Mouse (Mus musculus) cerebellum, postnatal 14 days (tissue): ENCODE measurements around the gene Phxr2.
"Not testable (repeated sequence)": the region's sequence is repeated elsewhere in the genome, so short reads cannot be mapped to it uniquely, and the experiment has no call there.

ENCODE experiments used
- DNase-seq, 2 experiments: peaks; one replicate each; pipeline ENCODE4 v3.0.0; 2021; ENCODE audit warnings: mixed read lengths in 2 of 2

The Phxr2 gene

DNA sequence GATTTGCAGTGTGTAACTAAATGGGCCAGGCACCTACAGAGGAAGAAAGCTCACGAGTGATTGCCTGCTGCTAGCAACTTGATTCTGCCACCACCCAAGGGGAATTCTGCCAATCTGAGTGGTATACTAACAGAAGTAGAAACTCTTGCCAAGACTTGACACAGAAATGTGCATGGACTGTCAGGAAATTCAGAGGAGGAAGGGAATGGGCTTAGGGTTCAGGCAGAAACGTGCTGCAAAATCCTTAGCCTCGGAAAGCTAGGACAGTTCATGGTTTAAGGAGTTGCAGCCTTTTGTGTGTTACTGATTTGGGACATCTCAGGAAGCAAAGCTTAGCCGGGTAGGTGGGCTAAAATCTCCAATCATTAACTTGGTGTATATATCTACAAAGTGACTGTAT is at the start of gene Phxr2:
TSS of gene Phxr2 (minus strand) at position 101 of the 400 bp plus-strand sequence.
- DNase-seq, result no peak

DNA sequence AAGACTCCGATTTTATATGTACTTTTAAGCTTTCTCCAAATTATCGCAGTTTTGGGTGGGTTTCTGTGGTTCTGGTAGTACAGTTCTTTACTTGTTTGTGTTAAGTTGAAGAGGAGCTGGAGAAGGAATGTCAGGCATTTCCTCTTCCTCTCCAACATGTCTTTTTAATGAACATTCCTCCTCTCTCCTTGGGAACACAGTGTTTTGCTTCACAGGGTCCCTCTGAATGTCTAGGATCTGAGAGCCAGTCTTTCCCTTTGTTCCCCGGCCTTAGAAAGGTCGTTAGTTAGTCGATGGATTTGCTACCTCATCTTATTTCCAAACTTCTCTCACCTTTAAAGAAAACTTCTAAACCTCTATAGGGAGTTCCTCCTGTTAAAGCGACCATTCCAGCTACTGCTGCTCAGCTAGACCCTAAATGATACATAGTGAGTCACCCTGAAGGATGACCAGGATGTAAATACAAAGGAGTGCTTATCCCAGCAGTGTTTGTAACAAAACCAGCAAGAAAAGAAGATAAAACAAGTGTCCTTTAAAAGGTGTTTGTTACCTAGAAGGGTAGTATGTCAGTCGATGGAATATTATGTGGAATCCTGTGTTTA is 46.9 kb upstream of the Phxr2 start:
- no peak for DNase-seq

DNA sequence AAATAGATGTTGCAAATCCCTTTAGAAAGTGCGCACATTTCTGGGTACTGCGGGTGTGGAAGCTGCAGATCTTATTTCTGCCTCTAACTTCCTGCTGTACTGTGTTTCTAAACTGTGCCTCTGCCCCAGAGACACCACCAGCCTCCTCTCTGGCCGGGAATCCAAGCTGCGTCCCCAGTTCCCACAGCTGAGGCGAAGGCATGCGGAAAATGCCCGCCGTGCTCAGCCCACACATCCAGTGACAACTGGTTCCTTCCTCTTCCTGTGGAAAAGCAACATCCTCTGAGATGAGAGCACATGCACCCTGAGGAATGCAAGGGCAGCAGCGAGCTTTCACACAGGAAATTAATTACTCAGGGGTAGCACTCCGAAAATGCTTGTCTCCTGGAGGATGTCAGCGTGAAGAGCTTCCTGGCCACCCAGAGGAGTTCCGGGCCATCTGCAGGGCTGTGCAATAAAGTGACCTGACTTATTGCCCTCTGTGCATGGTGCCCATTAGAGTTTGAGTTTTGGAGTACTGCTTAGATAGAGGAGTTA is 45.9 kb upstream of the Phxr2 start:
- DNase-seq, result no peak

DNA sequence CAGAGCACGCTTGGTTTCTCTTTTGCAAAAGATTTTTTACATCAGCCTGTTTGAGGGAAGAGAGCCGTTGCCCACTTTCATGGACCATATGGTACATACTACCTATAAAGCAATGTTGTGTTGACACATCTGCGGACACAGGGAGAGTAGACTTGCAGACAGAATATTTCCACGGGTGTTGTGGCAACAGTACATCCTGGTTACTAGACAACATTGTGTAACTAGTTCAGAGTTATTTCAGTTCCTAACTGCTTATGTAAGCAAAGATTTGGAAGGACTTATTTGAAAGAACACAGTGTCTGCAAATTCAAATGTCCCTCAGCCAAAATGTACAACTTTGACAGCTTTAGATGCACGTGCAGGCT is 43.6 kb upstream of the Phxr2 start:
- DNase-seq, result no peak

DNA sequence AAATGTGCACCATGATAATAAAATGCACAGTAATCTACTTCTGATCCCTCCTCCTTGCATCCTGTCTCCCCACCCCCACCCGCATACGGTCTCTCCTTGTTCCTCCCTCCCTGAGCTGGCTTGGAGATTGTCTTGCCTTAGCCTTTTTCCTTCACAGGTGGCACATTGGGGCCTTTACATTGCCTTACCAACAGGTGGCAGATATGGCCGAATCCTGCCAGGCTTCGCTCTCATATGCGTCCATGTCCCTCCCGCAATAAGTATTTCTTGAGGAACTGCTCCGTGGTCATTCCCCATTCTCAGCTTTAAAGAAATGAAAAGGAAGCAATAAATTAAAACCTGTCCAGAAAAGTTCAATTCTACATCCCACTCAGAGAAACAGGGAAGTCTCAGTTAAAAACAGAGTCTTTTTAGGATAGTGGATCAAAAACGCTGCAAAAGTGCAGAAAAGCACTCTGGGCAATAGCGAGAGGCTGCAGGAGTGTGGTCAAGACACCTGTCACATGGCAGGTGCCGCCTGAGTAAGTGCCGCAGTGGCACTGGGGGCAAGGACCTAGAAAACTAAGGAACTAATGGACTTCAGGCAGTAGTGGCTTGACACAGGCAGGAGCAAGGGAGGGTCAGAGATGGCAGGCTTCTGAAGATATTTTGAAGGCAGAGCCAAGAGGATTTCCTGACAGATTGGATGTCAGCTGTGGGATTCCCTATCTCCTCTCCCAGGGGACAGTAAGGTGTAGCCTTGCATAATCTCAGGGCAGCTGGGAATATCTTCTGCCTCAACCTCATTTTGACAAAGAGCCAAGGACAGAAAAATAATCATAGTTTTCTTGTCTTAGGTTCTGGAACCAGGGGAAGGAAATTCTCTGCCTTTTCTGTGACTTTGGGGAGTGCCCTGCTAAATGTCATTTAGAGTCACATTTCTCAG is 43.0 kb upstream of the Phxr2 start:
- DNase-seq, result peak; percentile 64 to 69

DNA sequence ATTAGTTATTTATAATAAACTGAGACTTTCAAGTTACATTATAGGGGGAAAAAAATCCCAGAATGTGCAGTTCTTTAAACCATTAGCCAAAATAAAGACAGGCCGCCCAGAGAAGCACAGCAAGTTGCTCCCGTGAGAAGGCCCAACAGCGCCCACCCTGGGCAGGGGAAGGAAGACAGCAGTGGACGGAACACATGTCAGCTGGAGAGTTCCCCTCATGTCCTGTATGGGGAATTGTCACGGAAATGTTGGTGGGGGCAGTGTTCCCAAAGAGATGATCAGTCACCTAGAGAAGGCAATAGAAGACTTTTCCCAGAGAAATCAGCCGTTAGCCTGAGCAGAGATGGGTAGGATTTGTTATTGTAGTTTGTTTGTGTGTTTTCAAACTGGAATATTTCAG is 42.3 kb upstream of the Phxr2 start:
- no peak for DNase-seq

DNA sequence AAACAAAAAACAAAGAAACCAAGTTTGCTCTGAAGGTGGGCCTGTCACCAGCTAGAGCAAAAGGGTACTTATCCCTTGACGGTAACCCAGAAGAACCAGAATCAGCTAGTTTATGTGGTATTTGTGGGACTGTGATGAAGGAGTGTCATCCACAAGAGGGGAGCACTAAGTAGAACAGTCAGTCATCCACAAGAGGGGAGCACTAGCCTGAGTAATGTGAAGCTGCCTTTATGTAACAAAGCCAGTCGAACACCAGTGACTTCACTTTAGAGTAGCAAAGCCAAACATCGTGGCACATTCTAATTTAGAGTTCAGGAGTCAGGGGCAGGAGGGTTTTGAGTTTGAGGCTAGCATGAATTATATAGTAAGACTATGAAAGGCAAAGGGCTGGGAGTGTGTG is 40.3 kb upstream of the Phxr2 start:
- no peak for DNase-seq

DNA sequence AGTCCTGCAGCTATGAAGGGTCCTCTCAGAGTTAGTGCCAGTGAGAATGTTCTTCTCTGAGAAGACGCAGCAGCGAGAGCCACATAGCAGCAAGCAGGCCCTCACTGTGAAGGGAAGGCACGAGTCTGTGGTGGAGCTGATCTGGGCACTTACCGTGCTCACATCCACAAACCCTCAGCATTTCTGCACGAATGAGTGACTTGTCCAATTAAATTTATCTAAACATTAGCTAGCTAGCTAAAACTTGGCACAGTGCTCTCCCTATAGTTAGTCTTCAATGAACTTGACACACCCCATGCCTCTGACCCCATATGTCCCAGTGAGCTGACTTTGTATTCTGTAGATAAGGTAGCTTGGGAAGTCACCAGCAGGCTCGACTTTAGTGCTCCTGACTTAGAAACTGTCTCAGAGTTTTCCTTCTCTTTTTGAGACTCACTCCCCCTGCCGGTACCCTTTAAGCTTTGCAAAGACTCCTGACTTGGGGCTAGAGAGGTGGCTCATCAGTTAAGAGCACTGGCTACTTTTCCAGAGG is 39.7 kb upstream of the Phxr2 start:
- DNase-seq, result no peak

DNA sequence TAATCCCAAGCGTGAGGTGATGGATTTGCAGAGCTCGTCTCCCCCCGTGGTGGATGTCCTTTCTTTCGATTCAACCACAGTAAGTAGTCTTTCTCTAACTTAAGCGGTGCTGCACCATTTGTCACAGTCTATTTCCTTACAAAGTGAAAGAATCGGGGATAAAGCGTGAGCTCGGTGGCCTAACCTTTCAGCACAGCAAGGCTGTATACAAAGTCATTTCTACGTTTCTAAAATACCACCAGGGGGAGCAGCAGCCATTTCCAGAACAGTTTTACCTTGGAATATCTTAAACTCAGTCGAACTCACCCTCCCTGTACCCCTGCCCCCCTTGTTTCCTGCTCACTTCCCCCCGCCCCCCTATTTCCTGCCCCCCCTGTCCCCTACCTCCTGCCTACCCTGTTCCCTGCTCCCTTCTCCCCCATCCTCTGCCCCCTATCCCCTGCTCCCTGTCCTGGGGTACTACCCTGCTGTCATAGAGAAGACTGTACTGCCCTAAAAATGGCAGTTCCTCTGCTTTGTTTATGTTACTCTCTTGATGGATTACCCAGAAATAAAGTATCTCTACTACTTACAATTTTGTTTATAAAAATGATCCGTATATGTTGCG is 38.8 kb upstream of the Phxr2 start:
- peak; percentile 63 to 66 for DNase-seq

DNA sequence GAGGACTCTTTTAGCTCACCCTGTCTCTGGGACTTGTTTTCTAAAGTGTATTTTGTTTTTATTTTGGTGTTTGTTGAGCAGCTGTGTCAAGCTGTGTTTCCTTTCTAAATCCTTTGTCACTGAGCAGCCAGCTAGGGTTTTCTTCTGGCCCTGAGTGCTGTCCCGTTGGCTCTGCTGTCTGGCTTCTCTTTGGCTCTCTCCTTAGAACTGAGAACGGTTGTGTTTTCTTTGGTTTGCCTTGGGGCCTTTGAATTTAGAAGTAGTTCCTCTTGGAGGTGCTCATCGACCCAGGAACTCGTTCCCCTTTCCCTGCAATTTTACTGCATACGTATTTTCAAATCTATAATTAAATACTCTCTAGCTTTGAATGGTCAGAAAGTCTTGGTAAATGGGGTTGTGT is 36.9 kb upstream of the Phxr2 start:
- DNase-seq, result no peak

DNA sequence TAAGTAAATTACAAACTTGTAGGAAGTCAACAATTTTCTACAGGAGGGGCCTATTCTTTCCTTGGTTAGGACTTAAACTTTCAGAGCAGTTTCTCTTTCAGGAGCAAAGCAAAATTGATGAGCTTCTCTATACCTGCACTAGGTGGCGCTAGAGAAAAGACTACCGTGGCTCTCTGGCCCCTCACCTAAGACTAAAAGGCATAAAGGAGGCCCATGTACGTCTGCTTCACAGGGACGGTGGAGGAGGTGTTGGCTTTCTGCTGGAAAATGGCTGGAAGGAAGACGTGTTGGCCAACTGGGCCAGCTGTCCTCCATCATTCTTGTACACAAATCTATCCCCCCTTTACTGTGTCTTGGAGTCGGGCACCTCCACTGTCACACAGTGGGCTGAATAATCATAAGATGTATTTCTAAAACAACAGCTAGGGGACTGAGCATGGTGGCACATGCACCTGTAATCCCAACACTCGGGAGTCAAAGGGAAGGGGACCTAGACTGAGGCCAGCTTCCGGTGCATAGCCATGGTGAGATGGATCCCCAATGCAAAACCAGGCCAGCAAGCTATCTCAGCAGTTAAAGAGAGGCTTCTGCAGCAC is 36.0 kb upstream of the Phxr2 start:
- peak; percentile 57 to 63 for DNase-seq

DNA sequence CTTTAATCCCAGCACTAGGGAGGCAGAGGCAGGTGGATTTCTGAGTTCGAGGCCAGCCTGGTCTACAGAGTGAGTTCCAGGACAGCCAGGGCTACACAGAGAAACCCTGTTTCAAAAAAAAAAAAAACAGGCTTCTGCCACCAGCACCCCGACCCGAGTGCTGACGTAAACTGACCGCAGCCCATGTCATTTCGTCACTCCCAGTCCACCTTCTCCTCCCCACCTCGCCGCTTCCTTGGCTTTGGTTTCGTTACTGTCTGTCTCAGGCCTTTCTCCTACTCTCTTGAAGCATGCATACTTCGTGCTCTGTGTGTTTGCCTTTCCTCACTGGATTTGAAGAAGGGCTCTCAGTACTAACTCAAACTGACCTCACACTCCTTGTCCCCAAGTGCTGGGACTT is 31.6 kb upstream of the Phxr2 start:
- not testable (repeated sequence) for DNase-seq

DNA sequence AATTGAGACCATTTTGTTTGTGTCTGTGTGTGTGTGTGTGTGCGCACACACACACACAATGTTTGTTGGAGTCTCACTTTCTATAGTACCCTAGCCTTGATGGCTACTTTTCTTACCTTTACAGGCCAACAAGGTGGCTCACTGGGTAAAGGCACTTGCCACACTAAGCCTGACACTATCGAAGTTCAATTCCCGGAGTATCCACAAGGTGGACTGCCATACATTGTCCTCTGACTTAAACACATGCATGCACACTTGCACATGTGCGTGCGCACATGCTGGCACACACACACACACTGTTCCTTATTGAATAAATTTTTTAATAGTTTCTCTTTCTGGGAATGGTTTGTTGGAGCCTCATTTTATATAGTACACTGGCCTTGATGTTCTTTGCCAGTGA is 30.7 kb upstream of the Phxr2 start:
- DNase-seq, result no peak

DNA sequence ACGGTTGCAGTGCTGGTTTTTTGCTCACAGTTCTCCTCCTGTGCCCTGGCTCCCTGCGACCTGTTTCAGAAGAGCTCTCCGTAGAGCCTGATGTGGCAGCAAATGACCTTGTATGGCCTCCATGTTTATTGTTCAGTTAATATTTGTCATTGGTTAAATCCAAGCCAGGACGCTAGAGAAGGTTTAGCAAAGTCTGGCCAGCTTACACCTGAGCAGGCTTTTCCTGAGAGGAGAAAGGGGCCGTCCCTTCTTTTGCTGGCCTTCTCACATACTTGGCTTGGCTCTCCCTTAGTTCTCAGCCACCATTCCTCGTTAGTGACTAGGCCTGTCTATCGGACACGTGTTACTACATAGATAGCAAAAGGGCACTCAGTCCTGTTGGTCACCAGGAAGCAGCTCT is 28.5 kb upstream of the Phxr2 start:
- DNase-seq, result no peak

DNA sequence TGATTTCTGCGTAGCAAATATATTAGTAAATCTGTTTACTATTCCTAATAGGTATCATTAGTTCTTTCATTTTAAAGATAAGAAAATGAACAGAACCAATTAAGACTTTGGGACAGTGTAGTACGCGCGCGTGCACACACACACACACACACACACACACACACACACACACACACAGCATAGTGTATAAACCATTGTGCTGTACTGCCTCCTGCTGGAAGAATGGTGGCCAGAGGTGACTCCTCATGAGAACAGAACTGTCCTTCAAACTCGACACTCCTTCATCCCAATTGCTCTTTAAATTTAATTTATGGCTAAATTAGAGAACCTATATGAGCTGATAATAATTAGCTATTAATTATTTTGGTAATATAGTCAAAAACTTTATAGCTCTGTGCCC is 25.9 kb upstream of the Phxr2 start:
- DNase-seq, result peak in 1 of 2 experiments; percentile 62

DNA sequence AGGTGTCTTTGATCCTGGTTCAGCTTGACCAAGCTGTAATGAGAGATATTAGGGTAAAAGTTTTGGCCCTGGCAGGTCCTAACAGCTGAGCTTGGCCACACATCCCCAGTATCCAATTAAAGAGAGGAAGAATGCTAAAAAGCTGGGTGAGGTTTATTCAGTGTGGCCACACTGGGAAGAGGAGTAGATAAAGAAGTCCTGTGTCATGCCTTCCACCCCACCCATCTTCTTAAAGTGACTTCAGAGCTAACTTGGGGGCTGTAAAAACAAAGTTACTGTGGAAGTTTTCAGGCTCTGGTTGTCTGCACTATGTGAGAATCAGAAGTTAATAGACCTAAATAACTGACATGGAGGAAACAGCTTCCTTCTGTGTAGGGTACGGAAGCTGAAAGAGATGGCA is 25.5 kb upstream of the Phxr2 start:
- no peak for DNase-seq

DNA sequence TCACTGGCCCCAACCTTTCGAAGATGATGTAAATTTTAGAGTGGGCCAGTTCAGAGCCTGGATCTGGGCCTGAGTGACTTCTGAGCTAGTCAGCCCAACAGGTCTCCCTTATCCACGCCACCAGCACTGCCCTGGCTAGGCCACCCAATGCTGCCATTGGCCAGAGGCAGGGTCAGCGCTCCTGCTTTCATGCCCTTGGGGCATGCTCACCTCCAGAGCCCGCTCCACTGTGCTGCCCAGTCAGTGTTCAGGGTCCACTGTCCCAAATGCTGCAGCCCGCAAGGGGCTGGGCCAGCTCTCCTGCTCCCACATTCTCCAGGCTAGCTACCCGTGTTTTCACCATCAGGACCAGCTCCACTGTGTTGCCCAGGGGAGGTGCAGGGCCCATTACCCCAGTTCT is 23.9 kb upstream of the Phxr2 start:
- DNase-seq, result no peak

DNA sequence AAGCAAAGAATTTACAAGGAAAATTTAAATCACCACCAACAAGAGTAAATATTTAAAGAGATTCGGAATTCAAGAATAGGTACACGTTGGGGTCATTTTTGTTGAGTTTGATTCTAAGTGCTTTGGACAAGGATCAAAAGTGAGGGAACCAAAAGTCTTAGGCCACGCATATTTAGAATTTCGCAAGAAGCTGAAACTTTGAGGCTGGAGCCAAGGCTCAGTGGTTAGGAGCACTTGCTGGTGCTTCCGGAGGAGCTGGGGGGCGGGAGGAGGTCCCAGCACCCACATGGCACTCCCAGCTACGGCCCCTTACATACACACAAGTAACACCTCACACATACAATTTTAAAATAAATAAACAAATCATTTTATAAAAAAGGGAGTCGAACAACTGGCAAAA is 20.5 kb upstream of the Phxr2 start:
- DNase-seq, result no peak

DNA sequence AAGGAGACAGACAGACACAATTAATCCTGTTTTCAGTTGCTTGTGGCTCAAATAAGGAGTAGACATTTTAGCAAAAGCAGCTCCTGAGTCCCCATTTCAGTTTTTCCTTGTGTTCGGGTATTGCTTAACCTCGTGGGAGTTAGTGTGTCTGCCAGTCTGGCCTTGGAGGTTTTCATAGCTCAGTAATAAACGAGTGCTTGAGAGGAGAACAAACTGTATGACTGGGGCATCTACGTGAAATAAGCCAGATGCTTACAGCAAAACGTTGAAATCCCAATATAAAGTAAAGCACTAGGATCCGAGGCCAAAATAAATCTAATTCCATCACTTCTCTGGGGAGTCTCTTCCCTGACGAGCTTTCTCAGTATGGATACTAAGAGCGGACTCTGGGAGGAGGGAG is 19.5 kb upstream of the Phxr2 start:
- DNase-seq, result no peak

DNA sequence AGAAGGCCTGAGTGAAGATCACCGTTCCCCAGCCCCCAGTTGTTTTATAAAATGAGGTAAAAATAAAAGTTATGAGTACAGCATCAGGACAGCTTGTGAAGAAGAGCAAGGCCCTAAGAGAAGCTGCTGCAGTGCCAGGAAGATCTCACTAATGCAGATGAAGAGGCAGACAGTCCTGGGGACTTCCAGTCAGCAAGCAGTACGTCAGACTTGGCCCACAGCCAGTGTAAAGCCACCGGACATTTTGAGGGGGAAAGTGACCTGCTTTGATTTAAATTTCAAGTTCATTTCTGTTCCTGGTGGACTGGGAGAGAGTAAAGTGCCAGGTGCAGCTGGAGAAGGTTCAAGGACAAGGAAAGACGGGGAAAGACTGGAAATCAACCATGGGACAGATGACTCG is 10.2 kb upstream of the Phxr2 start:
- DNase-seq, result peak; percentile 47 to 64

DNA sequence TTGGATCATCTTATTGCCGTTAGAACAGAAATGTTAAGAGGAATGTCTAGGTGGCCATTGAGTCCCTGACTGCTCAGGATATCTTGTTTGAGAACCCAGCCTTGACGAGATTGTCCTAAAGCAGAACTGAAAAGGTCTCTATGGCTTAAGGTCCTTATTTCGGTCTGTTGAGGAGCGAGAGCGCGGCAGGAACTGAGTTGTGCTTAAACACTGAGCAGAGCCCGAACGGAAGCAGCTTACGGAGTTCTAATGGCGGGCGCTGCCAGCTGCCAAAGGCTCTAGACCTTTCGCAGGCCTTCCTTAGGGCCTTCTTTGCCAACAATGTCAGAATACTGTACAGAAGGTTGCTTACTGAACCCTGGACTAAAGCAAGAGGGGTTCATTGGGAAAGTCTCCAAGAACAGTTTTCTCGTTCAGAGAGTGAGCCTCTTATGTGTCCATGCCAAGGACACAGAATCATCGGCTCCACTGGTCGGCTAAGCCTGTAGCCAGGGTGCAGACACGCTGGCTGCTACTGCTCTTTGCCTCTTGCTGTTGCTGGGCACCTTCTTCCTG is 7.3 kb upstream of the Phxr2 start:
- peak; percentile 24 to 29 for DNase-seq

DNA sequence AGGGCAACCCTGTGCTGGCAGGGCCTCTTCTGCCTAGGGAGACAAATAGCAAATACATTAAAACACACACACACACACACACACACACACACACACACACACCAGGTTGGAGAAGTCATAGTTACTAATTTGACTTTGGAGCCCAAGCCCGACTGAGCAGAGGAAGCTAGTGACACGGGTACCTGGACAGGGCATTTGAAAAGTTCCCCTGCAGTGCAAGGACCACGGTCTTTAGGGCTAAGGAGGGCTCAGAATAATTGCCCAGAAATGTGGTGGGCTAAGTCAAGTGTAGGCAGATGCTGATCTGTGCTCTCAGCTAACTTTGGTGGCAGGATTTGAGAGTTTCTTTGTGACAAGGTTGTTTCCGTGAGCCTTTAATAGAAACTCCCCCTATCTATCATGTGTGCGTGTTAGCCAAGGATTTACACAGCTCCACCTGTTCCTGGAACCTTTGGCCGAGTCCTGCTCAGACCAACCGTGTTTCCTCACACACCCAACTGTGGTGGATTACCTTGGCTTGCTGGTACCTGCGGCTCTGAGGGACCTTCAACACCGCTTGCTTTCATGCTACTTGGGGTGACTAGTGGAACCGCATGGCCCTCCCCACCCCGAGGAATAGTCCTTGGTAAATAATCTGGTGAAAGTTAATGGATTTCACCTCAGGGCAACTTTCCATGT is 6.6 kb upstream of the Phxr2 start:
- peak in 1 of 2 experiments; percentile 27 for DNase-seq
